Mouse (Mus musculus) layer of hippocampus, postnatal 36 days (tissue): Measurements from ENCODE around the gene Wdr72. TPM values are rescaled to one million over a fixed set of nuclear protein-coding genes. Genes with fewer than 3 reads are reported as not detected.

Experiments used
- DNase-seq, 2 experiments: peaks; one replicate each; pipeline ENCODE4 v3.0.0; 2022
- total RNA-seq, 2 experiments: library from RNA; stranded (reverse); gene quantifications; 2 replicates each; pipeline ENCODE4 v1.2.3; 2021

Gene Wdr72
- total RNA-seq, 2 experiments from 2014 or later: 0.28 TPM; not detected in 1

DNA sequence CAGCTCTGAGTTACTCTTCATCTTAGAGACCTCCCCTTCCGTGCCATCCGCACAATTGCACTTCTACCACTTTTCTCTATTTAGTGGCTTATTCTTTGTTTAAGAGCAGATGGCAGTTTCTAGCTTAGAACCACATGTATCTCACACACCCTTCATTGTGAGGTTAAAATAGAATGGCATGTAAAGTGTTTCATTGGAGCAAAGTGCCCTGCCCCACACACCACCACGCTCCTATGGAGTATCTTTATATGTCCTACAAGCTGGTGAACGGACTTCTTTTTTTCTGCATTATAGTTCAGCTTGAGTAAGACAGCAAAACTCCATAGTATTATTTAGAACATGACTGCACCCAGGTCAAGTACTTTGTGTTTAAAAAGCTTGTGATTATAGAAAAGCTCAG is 137.9 kb downstream of the Wdr72 start:
- no peak for DNase-seq

DNA sequence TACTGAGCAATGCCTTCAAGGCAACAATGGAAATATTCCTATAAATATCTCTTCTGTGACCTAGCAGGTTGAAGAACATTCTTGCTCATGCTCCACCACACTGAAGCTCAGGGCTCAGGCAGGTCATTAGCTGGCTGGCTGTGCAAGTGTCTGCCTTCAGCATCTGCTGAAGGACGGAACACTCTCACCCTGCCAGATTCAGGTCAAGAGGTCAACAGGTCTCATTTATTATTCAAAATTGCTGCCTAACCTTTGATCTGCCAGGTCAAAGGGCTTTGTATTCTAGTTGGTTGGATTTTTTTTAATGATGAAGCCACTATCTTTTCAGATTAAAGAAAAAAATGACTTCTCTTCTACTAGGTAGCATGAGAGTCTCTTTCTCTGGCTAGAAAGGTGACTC is 139.3 kb downstream of the Wdr72 start:
- no peak for DNase-seq

DNA sequence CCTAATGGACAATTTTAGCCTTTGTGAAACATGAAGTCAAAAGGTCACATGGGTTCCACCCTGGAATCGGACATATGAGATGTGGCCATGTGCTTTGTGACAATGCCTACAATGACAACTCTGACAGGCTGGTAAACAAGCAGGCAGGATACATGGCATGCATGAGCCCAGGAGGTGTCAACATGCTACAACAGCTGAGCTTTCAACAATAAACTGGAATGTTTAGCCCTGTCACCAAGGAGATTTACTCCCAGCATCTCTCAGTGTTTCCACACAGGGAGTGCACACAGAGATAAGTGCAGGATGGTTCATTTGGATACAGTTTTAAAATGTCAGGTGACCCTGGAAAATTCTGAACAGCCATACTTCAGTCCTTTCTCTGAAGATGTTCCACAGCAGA is 140.4 kb downstream of the Wdr72 start:
- no peak for DNase-seq

DNA sequence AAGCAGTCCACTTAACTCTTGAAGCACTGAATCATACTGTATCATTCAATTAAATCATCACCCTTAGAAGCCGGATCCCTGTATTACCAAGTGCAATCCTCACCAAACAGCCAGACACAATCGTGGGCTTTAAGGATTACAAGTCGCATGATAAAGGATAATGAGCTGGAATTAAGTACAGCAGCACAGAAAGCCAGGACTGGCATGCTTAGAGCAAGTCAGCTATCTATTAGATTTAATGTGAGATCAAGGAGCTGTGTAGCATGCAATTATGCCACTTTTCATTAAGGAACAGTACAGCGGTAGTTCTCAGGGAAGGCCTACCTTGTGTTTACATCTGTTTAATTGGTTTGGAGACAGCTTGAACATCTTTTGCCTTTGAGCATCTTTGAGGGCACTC is 148.2 kb downstream of the Wdr72 start:
- no peak for DNase-seq

DNA sequence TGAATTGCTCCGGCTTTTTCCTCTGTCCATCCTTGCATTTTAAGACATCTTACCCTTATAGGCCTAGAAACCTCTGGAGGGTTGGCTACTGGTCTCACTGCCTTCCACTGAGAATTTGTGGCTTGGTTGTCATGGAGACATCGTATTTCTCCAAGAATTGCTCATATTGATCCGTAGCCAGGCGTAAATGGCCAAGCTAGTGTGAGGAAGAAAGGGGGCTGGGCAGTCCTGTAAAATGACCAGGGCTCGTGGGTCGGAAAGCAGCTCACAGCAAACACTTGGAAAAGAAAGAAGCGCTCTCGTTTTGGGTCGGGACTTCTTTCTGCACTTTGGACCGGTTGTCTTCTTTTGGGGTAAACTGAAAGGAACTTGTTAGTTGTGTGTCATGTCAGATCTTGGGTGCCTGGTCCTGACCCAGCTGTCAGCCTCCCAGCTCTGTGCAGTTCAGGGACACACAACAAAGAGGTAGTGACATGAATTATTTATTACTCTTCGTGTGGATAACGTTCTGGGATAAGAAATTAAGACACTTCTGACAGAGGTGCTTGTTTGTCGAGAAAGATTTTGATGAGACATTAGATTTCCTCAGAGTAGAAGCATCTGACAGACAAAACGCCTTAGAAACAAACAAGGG is 167.7 kb downstream of the Wdr72 start:
- DNase-seq: no peak

DNA sequence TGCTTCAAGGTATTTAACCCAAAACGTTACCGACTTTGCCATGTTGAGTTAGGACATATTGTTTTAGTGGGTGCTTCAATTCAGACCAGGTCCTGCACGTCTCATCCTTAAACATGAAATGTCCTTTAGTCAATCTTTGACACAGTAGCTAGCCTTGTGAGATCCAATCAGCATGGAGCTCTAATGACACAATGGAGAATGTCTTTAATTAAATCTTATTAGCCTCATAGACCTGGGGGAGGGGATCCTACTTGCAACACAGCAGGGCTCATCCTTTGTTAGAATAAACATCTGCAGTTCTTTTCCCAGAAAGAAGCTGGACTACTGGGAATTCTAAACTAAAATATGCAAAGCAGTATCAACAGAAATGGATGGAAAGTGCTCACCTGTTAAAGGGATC is 171.9 kb downstream of the Wdr72 start:
- no peak for DNase-seq

DNA sequence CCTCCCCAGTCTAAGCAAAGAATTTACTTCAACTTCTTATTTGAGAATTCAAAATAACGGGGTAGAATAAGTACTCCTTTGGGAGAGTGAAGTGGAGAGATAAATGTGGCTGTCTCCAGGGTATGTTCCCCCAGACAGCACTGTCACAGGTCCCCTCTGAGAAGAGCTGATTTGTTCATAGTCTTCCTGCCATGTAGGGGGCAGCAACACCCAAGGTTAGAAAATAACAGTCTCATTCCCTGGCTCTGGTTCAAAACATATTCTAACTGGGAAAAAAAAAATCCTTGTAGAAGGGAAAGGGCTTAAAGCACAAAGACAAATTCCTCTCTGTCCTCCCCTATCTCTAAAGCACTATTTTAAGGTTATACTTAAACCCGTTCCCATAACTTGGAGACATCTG is 176.1 kb downstream of the Wdr72 start:
- peak in 1 of 2 experiments; percentile 28 for DNase-seq

DNA sequence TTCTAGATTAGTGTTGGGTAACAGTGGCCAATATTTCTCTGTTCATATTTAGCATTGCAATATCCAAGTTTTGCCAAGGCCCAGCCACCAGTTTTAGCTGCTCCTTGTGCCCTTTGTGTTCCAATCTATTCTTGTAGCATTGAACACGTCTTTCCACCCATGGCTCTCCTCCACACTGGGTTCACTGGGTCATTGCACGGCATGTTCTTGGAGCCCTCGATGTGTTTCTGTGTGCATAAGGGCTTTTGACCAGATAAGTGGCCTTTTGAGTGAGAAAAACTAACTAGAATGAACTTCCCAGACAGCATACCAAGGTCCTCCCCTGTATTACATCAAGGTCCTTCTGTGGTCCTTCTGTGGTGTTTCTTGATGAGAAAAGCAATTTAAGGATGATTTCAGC is 184.3 kb downstream of the Wdr72 start:
- DNase-seq: no peak

DNA sequence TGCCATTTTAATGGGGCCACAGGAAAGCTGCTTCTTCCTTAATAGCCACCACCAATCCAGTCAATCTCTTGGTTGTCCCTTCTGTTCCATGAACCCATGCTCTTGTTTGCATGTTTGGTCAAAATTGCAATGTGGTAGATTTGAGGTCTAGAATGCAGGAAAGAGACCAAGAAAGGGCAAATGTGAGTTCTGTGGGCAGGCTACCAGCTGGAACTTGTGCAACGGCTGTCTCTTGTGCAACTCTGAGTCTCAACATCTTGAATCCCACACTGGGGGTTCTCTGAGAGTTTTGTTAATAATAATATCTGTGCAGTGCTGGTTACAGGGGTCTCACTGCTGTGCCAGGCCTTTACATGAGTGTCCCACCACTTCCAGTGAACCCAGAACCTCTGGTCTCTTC is 208.6 kb downstream of the Wdr72 start:
- DNase-seq: no peak

DNA sequence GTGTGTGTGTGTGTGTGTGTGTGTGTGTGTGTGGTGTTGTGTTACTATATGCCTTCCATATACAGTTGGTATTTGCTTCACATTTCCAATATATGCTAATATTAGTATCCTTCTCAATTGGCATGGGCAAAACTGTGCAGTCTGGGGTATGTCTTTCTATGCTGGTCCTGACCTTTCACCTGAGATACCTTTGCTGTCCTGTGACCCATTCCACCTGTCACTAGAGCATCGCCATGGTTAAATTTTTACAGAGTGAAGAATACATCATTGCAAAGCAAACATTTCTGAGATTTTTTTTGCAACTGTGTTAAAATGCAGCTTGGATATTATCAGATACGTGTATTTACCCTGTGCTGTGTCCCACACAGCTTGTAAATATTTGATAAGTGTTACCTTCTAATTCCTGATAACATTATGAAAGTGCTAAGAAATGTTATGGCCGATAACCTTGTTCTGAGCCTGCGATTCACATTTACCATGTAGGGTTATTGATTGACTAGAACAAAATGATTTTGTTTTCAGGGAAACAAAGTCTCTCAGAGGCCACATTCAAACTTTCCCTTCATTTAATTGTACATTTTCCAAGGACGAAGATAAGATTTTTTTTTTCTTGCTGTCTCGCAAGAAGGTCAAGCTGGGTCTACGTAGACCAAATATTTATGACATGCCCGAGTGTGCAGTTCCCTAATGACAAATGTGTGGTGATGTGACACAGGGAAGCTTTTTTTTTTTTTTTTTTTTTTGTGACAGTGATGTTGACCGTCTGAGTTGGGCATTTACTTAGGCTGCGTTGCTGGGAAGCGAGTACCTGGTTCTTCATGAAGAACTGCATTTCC is 214.2 kb downstream of the Wdr72 start:
- no peak for DNase-seq

DNA sequence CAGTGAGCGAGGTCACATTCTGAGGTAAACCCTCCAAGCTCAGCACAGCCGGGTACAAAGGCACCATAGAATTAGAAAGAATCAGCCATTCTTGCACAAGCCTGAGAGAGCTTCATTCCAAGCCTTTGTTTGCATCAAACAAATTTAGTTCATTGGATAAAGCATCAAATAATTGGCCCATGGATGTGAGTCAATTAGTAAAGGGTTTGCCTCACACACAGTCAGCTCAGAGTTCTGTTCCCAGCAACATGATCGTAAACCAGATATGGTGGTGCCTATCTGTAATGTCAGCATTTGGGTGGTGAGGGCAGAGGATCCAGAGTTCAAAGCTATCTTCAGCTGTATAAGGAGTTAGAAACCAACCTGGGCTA is 214.8 kb downstream of the Wdr72 start:
- no peak for DNase-seq

DNA sequence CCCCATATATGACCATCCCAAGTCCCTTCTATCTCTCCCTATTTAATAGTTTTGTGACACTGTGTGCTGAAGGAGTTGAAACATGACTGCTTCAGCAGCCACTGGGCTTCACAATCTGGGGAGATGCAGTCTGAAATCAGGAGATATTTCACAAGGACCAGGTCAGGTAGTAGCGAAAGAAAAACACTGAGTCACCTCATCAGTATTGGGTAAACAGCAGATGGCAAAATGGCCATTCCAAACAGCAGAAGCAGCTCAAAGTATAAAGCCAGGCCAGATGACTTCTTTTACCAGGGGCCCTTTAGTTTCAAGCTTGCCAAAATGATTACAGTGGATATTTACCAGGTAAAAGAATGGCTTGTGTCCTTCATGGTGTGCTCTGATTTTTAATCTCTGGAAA is 215.8 kb downstream of the Wdr72 start:
- no peak for DNase-seq

DNA sequence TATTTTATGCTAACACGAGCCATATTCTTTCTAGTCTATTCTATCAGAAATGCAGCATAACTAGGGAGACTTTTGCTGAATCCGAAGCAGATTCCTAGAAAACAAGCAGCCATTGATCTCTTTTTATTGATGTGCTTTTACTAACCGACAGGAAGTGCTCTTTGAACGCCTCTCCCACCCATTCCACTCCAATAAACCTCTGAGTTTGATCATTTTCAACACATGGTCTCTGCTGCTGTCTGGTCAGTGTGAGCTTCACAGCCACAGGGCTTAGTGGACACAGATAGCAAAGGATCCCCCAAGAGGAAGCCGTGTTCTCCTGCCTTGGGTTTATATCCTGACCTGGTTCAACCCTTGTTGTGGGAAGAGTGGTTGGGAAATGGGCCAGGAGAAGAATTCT is 218.7 kb downstream of the Wdr72 start:
- DNase-seq: no peak

DNA sequence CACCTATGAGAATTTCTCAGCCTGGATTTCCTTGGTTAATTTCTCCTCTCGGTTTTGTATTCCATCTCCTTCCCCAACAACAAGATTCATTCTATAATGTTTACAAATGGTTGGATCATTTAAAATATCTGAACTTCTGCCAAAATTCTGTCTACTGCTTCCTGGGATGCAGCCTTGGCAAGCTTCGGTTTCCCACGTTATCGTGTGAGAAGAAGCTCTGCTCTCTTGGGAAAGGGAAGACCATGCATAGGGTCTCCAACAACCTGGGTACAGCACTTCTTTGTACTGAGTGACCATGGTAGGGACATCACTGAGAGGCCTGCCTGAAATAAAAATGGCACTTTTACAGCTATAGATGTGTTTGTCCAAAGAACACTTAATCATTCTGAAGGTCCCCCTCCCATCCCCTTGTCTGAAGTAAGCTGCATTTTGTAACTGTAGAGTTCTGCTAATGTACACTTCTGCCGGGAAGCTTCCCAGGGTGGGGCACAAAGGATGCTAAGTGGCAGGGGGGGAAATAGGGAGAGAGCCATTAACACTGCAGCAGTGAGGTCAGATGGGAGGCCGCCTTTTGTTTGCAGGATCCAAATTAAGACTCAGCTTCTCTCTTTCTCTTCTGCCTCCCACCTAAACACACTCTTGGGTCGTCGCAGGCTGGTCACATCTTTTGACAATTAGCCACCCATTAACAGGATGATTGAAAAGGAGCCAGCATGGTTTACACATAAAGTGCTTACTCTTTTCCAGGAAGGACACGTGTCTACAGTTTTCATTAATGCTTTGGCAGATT is 220.7 kb downstream of the Wdr72 start:
- no peak for DNase-seq

DNA sequence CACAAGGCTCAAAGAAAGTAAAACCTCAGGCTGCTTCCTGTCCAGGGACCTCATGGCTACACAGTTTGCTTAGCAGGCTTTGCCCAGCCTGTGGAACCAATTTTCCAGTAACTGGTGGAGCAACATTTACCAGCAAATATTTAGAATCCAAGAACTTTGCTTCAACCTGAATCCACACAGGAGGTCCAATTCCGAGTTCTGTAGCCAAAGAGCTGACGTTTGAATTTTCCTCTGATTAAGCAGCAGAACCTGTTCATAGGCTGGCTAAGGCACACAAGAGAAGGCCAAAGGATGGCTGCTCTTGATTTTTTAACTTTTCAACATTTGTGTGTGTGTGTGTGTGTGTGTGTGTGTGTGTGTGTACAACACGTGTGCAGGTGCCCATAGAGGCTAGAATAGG is 222.2 kb downstream of the Wdr72 start:
- DNase-seq: no peak

Other genes starting within 250 kb of the Wdr72 start
- gene Unc13c, start 141.4 kb upstream of the Wdr72 start, total RNA-seq: 1 to 10 TPM; 5.3 to 5.7 TPM